Mouse (Mus musculus): Measurements from ENCODE around the gene Retsat.

The Retsat gene

GRCm38 (mm10) chr6:72627276-72627675, 29.0 kb downstream of the Retsat start:
- DNase-seq, result no peak

GRCm38 (mm10) chr6:72630370-72630769, 32.1 kb downstream of the Retsat start:
- DNase-seq, result no peak

GRCm38 (mm10) chr6:72630961-72631360, 32.7 kb downstream of the Retsat start:
- no peak for DNase-seq

GRCm38 (mm10) chr6:72631700-72632099, 33.4 kb downstream of the Retsat start:
- no peak for DNase-seq

- DNase-seq, result no peak
These were observed 36.0 kb downstream of the Retsat start for GRCm38 (mm10) chr6:72634311-72634710.

GRCm38 (mm10) chr6:72635760-72636431, 37.6 kb downstream of the Retsat start:
- no peak for DNase-seq

- no peak for DNase-seq
These were observed 38.7 kb downstream of the Retsat start for GRCm38 (mm10) chr6:72636940-72637339.

GRCm38 (mm10) chr6:72641218-72641954, 43.1 kb downstream of the Retsat start:
- no peak for DNase-seq

GRCm38 (mm10) chr6:72644576-72644975, 46.3 kb downstream of the Retsat start:
- DNase-seq, result no peak

- DNase-seq, result no peak
These were observed 47.1 kb downstream of the Retsat start for GRCm38 (mm10) chr6:72645364-72645763.

- peak; percentile 29 for DNase-seq
These were observed 49.1 kb downstream of the Retsat start for GRCm38 (mm10) chr6:72647383-72647820.

- no peak for DNase-seq
These were observed 49.8 kb downstream of the Retsat start for GRCm38 (mm10) chr6:72648002-72648595.

- no peak for DNase-seq
These were observed 52.1 kb downstream of the Retsat start for GRCm38 (mm10) chr6:72650338-72650851.

GRCm38 (mm10) chr6:72653419-72653818, 55.1 kb downstream of the Retsat start:
- no peak for DNase-seq

GRCm38 (mm10) chr6:72654355-72654754, 56.1 kb downstream of the Retsat start:
- no peak for DNase-seq

GRCm38 (mm10) chr6:72655309-72656052, 57.2 kb downstream of the Retsat start:
- DNase-seq, result no peak

- DNase-seq, result no peak
These were observed 57.8 kb downstream of the Retsat start for GRCm38 (mm10) chr6:72656053-72656442.

- DNase-seq, result no peak
These were observed 59.7 kb downstream of the Retsat start for GRCm38 (mm10) chr6:72658006-72658405.
